Mouse (Mus musculus): ENCODE data around the gene Elf4. TPM values are rescaled to one million over a fixed set of nuclear protein-coding genes. Genes with fewer than 3 reads are reported as not detected.

The Elf4 gene
- polyA plus RNA-seq, 1 experiment from 2014 or later, result 6.3 TPM

- no peak overlapping the region for H3K4me3 ChIP-seq (replicated peaks)
- WGBS, result 73% methylated on average over 9 of the region's 9 CpGs
- no peaks in the 10 kb centered on the region for H3K9me3 ChIP-seq (replicated peaks)
- ATAC-seq (replicated peaks; ENCODE audit: low FRiP score), result no peak
- no peaks in the 10 kb centered on the region for H3K36me3 ChIP-seq
- no peak overlapping the region for H3K27ac ChIP-seq
- peaks cover 24% of the 10 kb centered on the region for H3K4me1 ChIP-seq
- H3K9ac ChIP-seq, result no peak overlapping the region
- H3K27me3 ChIP-seq, result no peaks in the 10 kb centered on the region
- H3K4me2 ChIP-seq, result no peak overlapping the region
Measured at GRCm38 (mm10) chrX:48435477-48435900, 27.4 kb downstream of the Elf4 start.

GRCm38 (mm10) chrX:48434251-48434650, 28.7 kb downstream of the Elf4 start:
- Histone ChIP-seq H3K4me3 (replicated peaks) (no peak overlapping the region), H3K27me3 (no peaks in the 10 kb centered on the region), H3K9me3 (replicated peaks) (no peaks in the 10 kb centered on the region), H3K9ac (no peak overlapping the region), H3K4me2 (no peak overlapping the region), H3K4me1 (peaks cover 23% of the 10 kb centered on the region), H3K36me3 (no peaks in the 10 kb centered on the region), H3K27ac (no peak overlapping the region)
- WGBS, result 100% methylated on average over 1 of the region's 1 CpGs
- ATAC-seq (replicated peaks; ENCODE audit: low FRiP score), result no peak

DNA sequence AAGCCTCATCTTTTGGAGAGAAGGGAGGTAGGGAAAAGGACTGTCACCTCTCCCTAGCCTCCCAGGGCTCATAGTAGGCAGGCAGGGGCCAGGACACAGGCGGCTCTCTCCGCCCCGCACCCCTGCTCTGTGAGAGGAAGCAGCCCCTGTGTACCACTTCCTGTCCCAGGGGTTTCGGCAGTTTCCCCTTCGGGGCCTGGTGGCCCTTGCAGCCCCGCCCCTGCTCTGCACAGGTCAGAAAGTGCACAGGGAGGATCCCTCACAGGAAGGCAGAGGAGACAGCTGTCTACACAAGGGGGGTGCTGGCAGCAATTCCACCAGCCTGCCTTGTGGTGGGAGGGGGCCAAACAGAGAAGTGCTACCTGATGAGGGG, 29.4 kb downstream of the Elf4 start:
- no peak overlapping the region for H3K4me3 ChIP-seq (replicated peaks)
- H3K4me2 ChIP-seq, result peak overlapping the region; percentile 25; the same call in 1 of the 2 replicates
- WGBS, result 36% methylated on average over 6 of the region's 6 CpGs
- H3K27ac ChIP-seq, result 0 out of 2 replicates have a peak overlapping the region, but pooled peaks have one; percentile 18
- no peaks in the 10 kb centered on the region for H3K9me3 ChIP-seq (replicated peaks)
- ATAC-seq (replicated peaks; ENCODE audit: low FRiP score), result peak; percentile 76
- H3K36me3 ChIP-seq, result no peaks in the 10 kb centered on the region
- peaks cover 17% of the 10 kb centered on the region for H3K4me1 ChIP-seq
- no peak overlapping the region for H3K9ac ChIP-seq
- no peaks in the 10 kb centered on the region for H3K27me3 ChIP-seq

GRCm38 (mm10) chrX:48432599-48433526, 30.1 kb downstream of the Elf4 start:
- Histone ChIP-seq H3K36me3 (no peaks in the 10 kb centered on the region), H3K9ac (no peak overlapping the region), H3K4me1 (peaks cover 14% of the 10 kb centered on the region), H3K27me3 (no peaks in the 10 kb centered on the region), H3K4me3 (replicated peaks) (no peak overlapping the region), H3K9me3 (replicated peaks) (no peaks in the 10 kb centered on the region), H3K4me2 (peak overlapping the region; percentile 25; the same call in 1 of the 2 replicates), H3K27ac (0 out of 2 replicates have a peak overlapping the region, but pooled peaks have one; percentile 18)
- WGBS, result 58% methylated on average over 15 of the region's 15 CpGs
- 0 out of 2 replicates have a peak, but pooled peaks have one; percentile 30 for ATAC-seq (replicated peaks; ENCODE audit: low FRiP score)

GRCm38 (mm10) chrX:48429538-48429937, 33.4 kb downstream of the Elf4 start:
- WGBS, result 46% methylated on average over 6 of the region's 6 CpGs
- Histone ChIP-seq H3K4me3 (replicated peaks) (no peak overlapping the region), H3K27me3 (no peaks in the 10 kb centered on the region), H3K4me1 (peaks cover 19% of the 10 kb centered on the region), H3K9ac (no peak overlapping the region), H3K9me3 (replicated peaks) (no peaks in the 10 kb centered on the region), H3K27ac (0 out of 2 replicates have a peak overlapping the region, but pooled peaks have one; percentile 54), H3K36me3 (no peaks in the 10 kb centered on the region), H3K4me2 (no peak overlapping the region)
- no peak for ATAC-seq (replicated peaks; ENCODE audit: low FRiP score)

DNA sequence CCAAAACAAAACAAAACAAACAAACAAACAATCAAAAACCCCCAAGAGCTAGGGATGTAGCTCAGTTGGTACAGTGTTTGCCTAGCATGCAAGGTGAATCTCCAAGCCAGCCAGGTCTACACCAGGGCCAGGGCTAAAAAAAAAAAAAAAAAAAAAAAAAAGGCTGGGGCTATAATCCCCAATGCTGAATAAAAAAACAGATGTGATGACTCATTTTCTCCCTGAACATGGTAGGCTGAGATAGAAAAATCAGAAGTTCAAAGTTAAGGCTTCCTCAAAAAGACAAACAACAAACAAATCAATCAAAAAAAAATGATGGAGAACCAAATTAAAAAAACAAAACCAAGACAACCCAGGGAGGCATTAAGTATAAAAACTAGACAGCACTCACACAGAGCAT, 33.8 kb downstream of the Elf4 start:
- no peak overlapping the region for H3K4me2 ChIP-seq
- ATAC-seq (replicated peaks; ENCODE audit: low FRiP score), result no peak
- no peaks in the 10 kb centered on the region for H3K27me3 ChIP-seq
- H3K4me3 ChIP-seq (replicated peaks), result no peak overlapping the region
- H3K9ac ChIP-seq, result no peak overlapping the region
- H3K9me3 ChIP-seq (replicated peaks), result no peaks in the 10 kb centered on the region
- H3K4me1 ChIP-seq, result peaks cover 19% of the 10 kb centered on the region
- no peak overlapping the region for H3K27ac ChIP-seq
- no peaks in the 10 kb centered on the region for H3K36me3 ChIP-seq

DNA sequence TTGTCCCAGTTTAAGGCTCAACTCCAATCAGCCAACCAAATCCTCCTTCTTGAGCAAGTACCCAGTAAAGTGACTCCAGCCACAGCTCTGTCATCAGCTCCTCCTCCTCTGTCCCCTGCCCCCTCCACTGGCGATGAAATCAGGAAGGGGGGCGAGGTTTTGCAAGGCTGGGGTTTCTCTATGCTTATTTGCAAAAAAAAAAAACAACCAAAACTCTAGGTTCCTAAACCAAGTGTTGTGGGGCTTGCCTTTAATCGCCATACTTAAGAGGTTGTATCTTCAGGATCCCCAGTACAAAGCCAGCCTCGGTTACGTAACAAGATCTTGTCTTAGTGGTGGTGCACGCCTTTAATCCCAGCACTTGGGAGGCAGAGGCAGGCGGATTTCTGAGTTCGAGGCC, 34.3 kb downstream of the Elf4 start:
- peaks cover 17% of the 10 kb centered on the region for H3K4me1 ChIP-seq
- ATAC-seq (replicated peaks; ENCODE audit: low FRiP score), result no peak
- no peak overlapping the region for H3K9ac ChIP-seq
- 0 out of 2 replicates have a peak overlapping the region, but pooled peaks have one; percentile 32 for H3K27ac ChIP-seq
- no peaks in the 10 kb centered on the region for H3K27me3 ChIP-seq
- no peak overlapping the region for H3K4me3 ChIP-seq (replicated peaks)
- no peaks in the 10 kb centered on the region for H3K36me3 ChIP-seq
- no peak overlapping the region for H3K4me2 ChIP-seq
- no peaks in the 10 kb centered on the region for H3K9me3 ChIP-seq (replicated peaks)
- WGBS, result 84% methylated on average over 8 of the region's 8 CpGs

DNA sequence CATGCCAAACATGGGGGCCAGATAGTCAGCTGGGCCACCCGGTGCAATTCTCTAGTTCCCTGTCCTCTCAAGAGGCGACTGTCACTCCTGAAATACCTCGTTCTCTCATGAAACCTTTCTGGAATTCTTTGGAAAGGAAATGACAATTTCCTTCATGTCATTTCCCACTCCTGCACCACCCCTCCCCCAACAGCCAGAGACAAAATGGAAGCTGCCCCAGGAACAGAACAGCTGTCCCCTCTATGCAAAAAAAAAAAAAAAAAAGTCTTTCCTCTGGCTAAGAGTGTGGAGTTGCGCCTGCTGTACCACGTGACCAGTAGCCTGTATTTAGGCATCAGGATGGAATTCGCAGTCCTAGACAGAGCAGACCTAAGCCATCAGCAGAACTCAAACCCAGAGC, 34.7 kb downstream of the Elf4 start:
- Histone ChIP-seq H3K9me3 (replicated peaks) (no peaks in the 10 kb centered on the region), H3K9ac (no peak overlapping the region), H3K27me3 (no peaks in the 10 kb centered on the region), H3K4me3 (replicated peaks) (no peak overlapping the region), H3K4me1 (peaks cover 13% of the 10 kb centered on the region), H3K4me2 (no peak overlapping the region), H3K27ac (peak overlapping the region; percentile 32; the same call in 1 of the 2 replicates), H3K36me3 (no peaks in the 10 kb centered on the region)
- ATAC-seq (replicated peaks; ENCODE audit: low FRiP score), result no peak
- WGBS, result 75% methylated on average over 6 of the region's 6 CpGs

GRCm38 (mm10) chrX:48425280-48425679, 37.7 kb downstream of the Elf4 start:
- no peak overlapping the region for H3K4me2 ChIP-seq
- ATAC-seq (replicated peaks; ENCODE audit: low FRiP score), result no peak

DNA sequence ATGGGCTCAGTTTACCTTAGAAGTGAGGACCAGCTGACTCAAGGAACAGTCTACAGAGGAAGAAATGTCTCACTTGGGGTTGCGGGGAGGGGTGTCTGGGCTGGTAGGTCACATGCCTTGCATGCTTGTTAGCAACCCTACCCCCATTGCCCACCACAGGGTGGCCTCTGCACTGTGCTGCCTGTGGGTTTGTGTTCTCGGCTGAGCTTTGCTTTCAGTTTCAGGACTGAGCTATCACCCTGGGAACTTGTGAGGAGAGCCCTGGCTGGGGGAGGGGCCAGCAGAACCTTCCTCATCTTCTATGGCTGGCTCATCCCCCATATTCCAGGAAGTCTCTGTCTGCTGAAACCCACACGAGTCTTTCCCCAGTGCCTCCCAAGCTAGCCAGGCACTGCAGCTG, 38.3 kb downstream of the Elf4 start:
- ATAC-seq (replicated peaks; ENCODE audit: low FRiP score), result peak; percentile 62; the same call in 1 of the 2 replicates
- H3K36me3 ChIP-seq, result no peaks in the 10 kb centered on the region
- no peak overlapping the region for H3K4me3 ChIP-seq (replicated peaks)
- peaks cover 6% of the 10 kb centered on the region; the same call in 1 of the 2 replicates for H3K4me1 ChIP-seq
- 38% methylated on average over 3 of the region's 3 CpGs for WGBS
- H3K4me2 ChIP-seq, result no peak overlapping the region
- H3K9me3 ChIP-seq (replicated peaks), result no peaks in the 10 kb centered on the region
- H3K9ac ChIP-seq, result no peak overlapping the region
- no peaks in the 10 kb centered on the region for H3K27me3 ChIP-seq
- no peak overlapping the region for H3K27ac ChIP-seq

More at GRCm38 (mm10) chrX:48425280-48425679, 37.7 kb downstream of the Elf4 start:
- no peak overlapping the region for H3K9ac ChIP-seq
- peaks cover 6% of the 10 kb centered on the region; the same call in 1 of the 2 replicates for H3K4me1 ChIP-seq
- H3K4me3 ChIP-seq (replicated peaks), result no peak overlapping the region
- WGBS, result 56% methylated on average over 7 of the region's 7 CpGs
- no peaks in the 10 kb centered on the region for H3K36me3 ChIP-seq
- no peaks in the 10 kb centered on the region for H3K27me3 ChIP-seq
- no peak overlapping the region for H3K27ac ChIP-seq
- H3K9me3 ChIP-seq (replicated peaks), result no peaks in the 10 kb centered on the region

GRCm38 (mm10) chrX:48423671-48424070, 39.3 kb downstream of the Elf4 start:
- 68% methylated on average over 1 of the region's 1 CpGs for WGBS
- no peaks in the 10 kb centered on the region for H3K9me3 ChIP-seq (replicated peaks)
- H3K4me1 ChIP-seq, result peaks cover 6% of the 10 kb centered on the region; the same call in 1 of the 2 replicates
- H3K4me3 ChIP-seq (replicated peaks), result no peak overlapping the region
- no peak overlapping the region for H3K9ac ChIP-seq
- no peaks in the 10 kb centered on the region for H3K27me3 ChIP-seq
- H3K27ac ChIP-seq, result no peak overlapping the region
- 0 out of 2 replicates have a peak, but pooled peaks cover under 1% of the 10 kb centered on the region for H3K36me3 ChIP-seq
- no peak for ATAC-seq (replicated peaks; ENCODE audit: low FRiP score)
- H3K4me2 ChIP-seq, result no peak overlapping the region

- Histone ChIP-seq H3K4me3 (replicated peaks) (no peak overlapping the region), H3K9me3 (replicated peaks) (no peaks in the 10 kb centered on the region), H3K27ac (no peak overlapping the region), H3K27me3 (no peaks in the 10 kb centered on the region), H3K4me1 (peaks cover 6% of the 10 kb centered on the region; the same call in 1 of the 2 replicates), H3K9ac (no peak overlapping the region), H3K4me2 (no peak overlapping the region), H3K36me3 (peaks cover 8% of the 10 kb centered on the region; the same call in 1 of the 2 replicates)
- 36% methylated on average over 4 of the region's 4 CpGs for WGBS
- no peak for ATAC-seq (replicated peaks; ENCODE audit: low FRiP score)
Measured at GRCm38 (mm10) chrX:48422986-48423385, 39.9 kb downstream of the Elf4 start.
